Mouse (Mus musculus): ENCODE measurements at regions not wholly inside any gene's neighbourhood (a gene's known extent, or its start where the extent isn't known, plus 50 kb on each side); places are given as distances from the start of the nearest gene placed in this dataset.

- no peak for TF ChIP-seq POLR2A (IDR thresholded peaks at IDR 0.05; ENCODE audit: low read depth, low read length)
- no peak for TF ChIP-seq CTCF (IDR thresholded peaks at IDR 0.05; ENCODE audit: extremely low read depth, insufficient read length, insufficient replicate concordance, low read depth, low read length)
Measured at GRCm38 (mm10) chr19:54557984-54558383, 514.0 kb downstream of the Adra2a start.
